21 mouse cellular contexts compared by ENCODE assay signal in the genomic region with DNA sequence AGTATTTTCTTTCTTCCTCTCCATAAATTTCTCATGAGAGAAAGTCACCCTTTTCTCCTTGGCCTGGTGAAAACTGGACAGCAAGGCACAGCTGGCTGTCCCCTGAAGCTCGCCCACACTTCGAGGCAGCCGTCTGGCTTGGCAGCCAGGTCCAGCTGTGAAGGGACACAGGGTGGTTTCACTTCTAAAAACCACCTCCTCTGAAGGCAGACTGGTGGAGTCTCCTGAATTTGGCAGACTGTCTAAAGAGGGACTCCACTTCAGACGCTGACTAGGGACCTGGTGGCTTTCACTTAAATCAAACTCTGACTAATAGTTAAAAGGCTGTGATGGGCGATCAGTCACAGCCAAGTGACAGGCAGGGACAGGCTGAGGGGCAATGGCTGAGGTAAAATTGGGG.
DNase-seq lines count a peak whose midpoint lies in the region; ATAC-seq and TF ChIP-seq lines count a peak whose summit lies in the region.
"Had no signal": no experiment of that assay in that cellular context is flagged by ENCODE, and none has a peak within 500 bp of the region (broad histone marks: within the 10 kb centered on the region; RNA-seq: fewer than 3 reads in every experiment).

No protein-coding gene starts in this region.

- no peaks in the 10 kb centered on the region for H3K79me2 ChIP-seq in CH12.LX (replicated peaks; ENCODE audit: control insufficient read depth, extremely low read depth, insufficient read depth, poor library complexity, severe bottlenecking)

- no peaks in the 10 kb centered on the region for H3K4me1 ChIP-seq in heart, embryonic 10.5 days
- peaks cover 0 to 28% of the 10 kb centered on the region in 2 experiments; a peak in 2 of 4 replicates for H3K4me1 ChIP-seq in CH12.LX (ENCODE audit: control insufficient read depth in 1 of 2, insufficient read depth in 2 of 2)
- H3K4me1 ChIP-seq in limb, embryonic 11.5 days (ENCODE audit: control insufficient read depth, insufficient read depth, low read length), result peaks cover 16% of the 10 kb centered on the region; the same call in 1 of the 2 replicates
- peaks cover 37% of the 10 kb centered on the region for H3K4me1 ChIP-seq in limb, embryonic 15.5 days
- no peaks in the 10 kb centered on the region for H3K4me1 ChIP-seq in intestine, postnatal 0 days (replicated peaks; ENCODE audit: control insufficient read depth, insufficient read depth, low read length)

- no peak overlapping the region for H3K4me3 ChIP-seq in heart, embryonic 10.5 days
- H3K4me3 ChIP-seq in CH12.LX (replicated peaks in 1 of 3; ENCODE audit: low read depth in 2 of 3, low read length in 2 of 3, poor library complexity in 1 of 3), result no peak overlapping the region
- H3K4me3 ChIP-seq in limb, embryonic 11.5 days (ENCODE audit: low read depth, low read length), result no peak overlapping the region
- no peak overlapping the region for H3K4me3 ChIP-seq in limb, embryonic 15.5 days
- no peak overlapping the region for H3K4me3 ChIP-seq in intestine, postnatal 0 days (ENCODE audit: low read depth, low read length)
- H3K4me3 ChIP-seq: embryonic facial prominence, embryonic 13.5 days; forebrain, embryonic 12.5 days; heart, embryonic 12.5 days; hindbrain, embryonic 13.5 days had no signal

- in situ Hi-C loops in CH12.LX (cut with MboI; ENCODE audit: low pct_ligation_motif_present, low pct_unique_long_range_greater_than_20kb, low sequenced_read_pairs), result no loop called here

- ATAC-seq in limb, embryonic 11.5 days (ENCODE audit: insufficient number of reproducible peaks, low FRiP score, low TSS enrichment, low read depth), result no peak
- no peak for ATAC-seq in limb, embryonic 15.5 days (ENCODE audit: insufficient number of reproducible peaks, low FRiP score, low TSS enrichment, low read depth)
- no peak for ATAC-seq in intestine, postnatal 0 days
- ATAC-seq: activated CD4-positive, CD25-positive, alpha-beta regulatory T cell, adult 4 months; forebrain, postnatal 0 days; hindbrain, postnatal 0 days; Patski had no signal

- TF ChIP-seq RAD21 in CH12.LX (IDR thresholded peaks at IDR 0.05; ENCODE audit: low read depth, low read length), result no peak

- H3K27ac ChIP-seq in heart, embryonic 10.5 days, result no peak overlapping the region
- 0 out of 2 replicates have a peak overlapping the region, but pooled peaks have one; percentile 10 for H3K27ac ChIP-seq in CH12.LX (ENCODE audit: insufficient read depth, low read depth)
- peak overlapping the region; percentile 52; the same call in 1 of the 2 replicates for H3K27ac ChIP-seq in limb, embryonic 11.5 days (replicated peaks; ENCODE audit: low read depth, low read length)
- peak overlapping the region; percentile 73 for H3K27ac ChIP-seq in limb, embryonic 15.5 days
- no peak overlapping the region for H3K27ac ChIP-seq in intestine, postnatal 0 days (ENCODE audit: low read depth, low read length)
- H3K27ac ChIP-seq: embryonic facial prominence, embryonic 13.5 days; forebrain, embryonic 12.5 days; hindbrain, embryonic 13.5 days; hindbrain, postnatal 0 days had no signal

- no peak for TF ChIP-seq EP300 in CH12.LX (IDR thresholded peaks at IDR 0.05; ENCODE audit: low read length)

- no peaks in the 10 kb centered on the region for H3K36me3 ChIP-seq in heart, embryonic 10.5 days
- no peaks in the 10 kb centered on the region for H3K36me3 ChIP-seq in CH12.LX (replicated peaks in 1 of 2; ENCODE audit: control insufficient read depth in 1 of 2, insufficient read depth in 1 of 2, low read length in 1 of 2)
- H3K36me3 ChIP-seq in limb, embryonic 11.5 days (ENCODE audit: control insufficient read depth, insufficient read depth, low read length), result no peaks in the 10 kb centered on the region
- no peaks in the 10 kb centered on the region for H3K36me3 ChIP-seq in limb, embryonic 15.5 days
- no peaks in the 10 kb centered on the region for H3K36me3 ChIP-seq in intestine, postnatal 0 days (ENCODE audit: control insufficient read depth, insufficient read depth)
- H3K36me3 ChIP-seq: embryonic facial prominence, embryonic 13.5 days; forebrain, embryonic 12.5 days; heart, embryonic 12.5 days; hindbrain, embryonic 13.5 days had no signal

- peak overlapping the region; percentile 7; the same call in 1 of the 2 replicates for H3K4me2 ChIP-seq in CH12.LX (ENCODE audit: insufficient read depth, low read depth, poor library complexity, severe bottlenecking)
- no peak overlapping the region for H3K4me2 ChIP-seq in limb, embryonic 11.5 days (ENCODE audit: low read depth, severe bottlenecking)
- no peak overlapping the region for H3K4me2 ChIP-seq in limb, embryonic 15.5 days
- no peak overlapping the region for H3K4me2 ChIP-seq in intestine, postnatal 0 days (replicated peaks; ENCODE audit: low read depth)
- H3K4me2 ChIP-seq: embryonic facial prominence, embryonic 13.5 days; forebrain, embryonic 12.5 days; heart, embryonic 12.5 days; hindbrain, embryonic 13.5 days had no signal

- WGBS in heart, embryonic 10.5 days, result 48% methylated on average over 5 of the region's 5 CpGs
- WGBS in limb, embryonic 11.5 days, result 29% methylated on average over 5 of the region's 5 CpGs
- WGBS in limb, embryonic 15.5 days, result 49% methylated on average over 5 of the region's 5 CpGs
- 67% methylated on average over 5 of the region's 5 CpGs for WGBS in intestine, postnatal 0 days

- no peak for TF ChIP-seq CTCF in CH12.LX (conservative IDR thresholded peaks at IDR 0.05 in 1 of 2, IDR thresholded peaks at IDR 0.05 in 1 of 2; ENCODE audit: low read depth in 2 of 2, low read length in 2 of 2)
- no peak for TF ChIP-seq CTCF in intestine, postnatal 0 days (IDR thresholded peaks at IDR 0.05; ENCODE audit: low read depth)

- H3K9me3 ChIP-seq in heart, embryonic 10.5 days, result no peaks in the 10 kb centered on the region
- no peaks in the 10 kb centered on the region for H3K9me3 ChIP-seq in CH12.LX (replicated peaks; ENCODE audit: low read length)
- H3K9me3 ChIP-seq in limb, embryonic 11.5 days (ENCODE audit: control insufficient read depth, low read length), result no peaks in the 10 kb centered on the region
- H3K9me3 ChIP-seq in limb, embryonic 15.5 days, result no peaks in the 10 kb centered on the region
- no peaks in the 10 kb centered on the region for H3K9me3 ChIP-seq in intestine, postnatal 0 days (ENCODE audit: control insufficient read depth)
- H3K9me3 ChIP-seq: embryonic facial prominence, embryonic 13.5 days; forebrain, embryonic 12.5 days; heart, embryonic 12.5 days; hindbrain, embryonic 13.5 days had no signal

- H3K9ac ChIP-seq in CH12.LX (ENCODE audit: insufficient read depth, low read depth), result no peak overlapping the region
- H3K9ac ChIP-seq in limb, embryonic 11.5 days (ENCODE audit: low read length), result no peak overlapping the region
- H3K9ac ChIP-seq in limb, embryonic 15.5 days, result no peak overlapping the region
- no peak overlapping the region for H3K9ac ChIP-seq in intestine, postnatal 0 days (ENCODE audit: low read depth, low read length)
- H3K9ac ChIP-seq: embryonic facial prominence, embryonic 13.5 days; forebrain, embryonic 12.5 days; forebrain, postnatal 0 days; heart, embryonic 12.5 days; hindbrain, embryonic 13.5 days had no signal

- H3K27me3 ChIP-seq in heart, embryonic 10.5 days (ENCODE audit: insufficient read depth, poor library complexity, severe bottlenecking), result no peaks in the 10 kb centered on the region
- H3K27me3 ChIP-seq in CH12.LX (replicated peaks), result no peaks in the 10 kb centered on the region
- no peaks in the 10 kb centered on the region for H3K27me3 ChIP-seq in limb, embryonic 11.5 days (ENCODE audit: control insufficient read depth, insufficient read depth, low read length)
- no peaks in the 10 kb centered on the region for H3K27me3 ChIP-seq in limb, embryonic 15.5 days
- H3K27me3 ChIP-seq in intestine, postnatal 0 days (replicated peaks; ENCODE audit: control insufficient read depth, insufficient read depth, low read length), result no peaks in the 10 kb centered on the region
- H3K27me3 ChIP-seq: embryonic facial prominence, embryonic 13.5 days; forebrain, embryonic 12.5 days; heart, embryonic 12.5 days; hindbrain, embryonic 13.5 days; Patski had no signal

- dilution Hi-C loops in CH12.LX (cut with MboI; ENCODE audit: extremely low pct_ligation_motif_present, extremely low pct_unique_long_range_greater_than_20kb, low sequenced_read_pairs), result no loop called here

- peak; percentile 90 for DNase-seq in heart, adult 11 months
- no peak for DNase-seq in heart, embryonic 10.5 days (ENCODE audit: low spot score)
- DNase-seq in CH12.LX (ENCODE audit: extremely low read depth), result no peak
- peak; percentile 21 for DNase-seq in limb, embryonic 11.5 days (ENCODE audit: low spot score)
- DNase-seq in spleen, postnatal 10 days (ENCODE audit: low spot score in 2 of 2), result no peak
- DNase-seq: adrenal gland, adult 2 months; adrenal gland, postnatal 25 days; cerebellum, adult 18-20 months; cerebellum, adult 9-11 months; cerebellum, postnatal 36 days; forebrain, postnatal 0 days; gastrocnemius, postnatal 36 days had no signal

- no peak for TF ChIP-seq POLR2A in CH12.LX (IDR thresholded peaks at IDR 0.05; ENCODE audit: low read depth, low read length)

TF ChIP-seq in CH12.LX, 34 proteins besides CTCF, POLR2A, EP300 and RAD21:
- TF ChIP-seq UBTF (IDR thresholded peaks at IDR 0.05; ENCODE audit: low read depth, low read length), result no peak
- no peak for TF ChIP-seq USF1 (IDR thresholded peaks at IDR 0.05; ENCODE audit: low read depth, low read length)
- TF ChIP-seq MYC (IDR thresholded peaks at IDR 0.05; ENCODE audit: low read depth, low read length), result no peak
- no peak for TF ChIP-seq NRF1 (IDR thresholded peaks at IDR 0.05; ENCODE audit: low read depth, low read length)
- TF ChIP-seq CHD1 (IDR thresholded peaks at IDR 0.05; ENCODE audit: low read depth, low read length), result no peak
- no peak for TF ChIP-seq SIN3A (IDR thresholded peaks at IDR 0.05; ENCODE audit: low read length)
- TF ChIP-seq ZMIZ1 (IDR thresholded peaks at IDR 0.05; ENCODE audit: low read depth, low read length), result no peak
- TF ChIP-seq KAT2A (IDR thresholded peaks at IDR 0.05; ENCODE audit: insufficient replicate concordance, low read length), result no peak
- TF ChIP-seq POLR2AphosphoS2 (IDR thresholded peaks at IDR 0.05; ENCODE audit: low read depth, low read length), result no peak
- no peak for TF ChIP-seq MEF2A (IDR thresholded peaks at IDR 0.05; ENCODE audit: borderline replicate concordance, low read depth, low read length)
- peak; percentile 41; the same call in 1 of the 2 replicates for TF ChIP-seq ETS1 (conservative IDR thresholded peaks at IDR 0.05; ENCODE audit: low read depth, low read length)
- TF ChIP-seq JUN (IDR thresholded peaks at IDR 0.05; ENCODE audit: insufficient read depth, low read depth, low read length), result no peak
- no peak for TF ChIP-seq ZC3H11A (IDR thresholded peaks at IDR 0.05; ENCODE audit: low read depth, low read length)
- TF ChIP-seq IRF4 (IDR thresholded peaks at IDR 0.05; ENCODE audit: low read depth, low read length), result peak; percentile 44; the same call in 1 of the 2 replicates

Comparison
In these comparisons a context has a peak if more than half of its experiments do, and no peak if none do; other contexts are left out.
1. DNase-seq: peak in heart, adult 11 months (single experiment) and limb, embryonic 11.5 days (single experiment); none in heart, embryonic 10.5 days (single experiment), CH12.LX (single experiment) and spleen, postnatal 10 days (0 of 2).
2. H3K27ac ChIP-seq: peak in CH12.LX (single experiment), limb, embryonic 11.5 days (single experiment) and limb, embryonic 15.5 days (single experiment); none in heart, embryonic 10.5 days (single experiment) and intestine, postnatal 0 days (single experiment).